Mouse (Mus musculus): Measurements from ENCODE around the gene Sphk2. TPM values are rescaled to one million over a fixed set of nuclear protein-coding genes. Genes with fewer than 3 reads are reported as not detected.
A peak's percentile ranks its signal among the peaks of the same experiment; 100 is the strongest.

Sphk2 gene
- polyA plus RNA-seq, 1 experiment from 2014 or later: 18.9 TPM

GRCm38 (mm10) chr7:45709677-45710355, 8.0 kb downstream of the Sphk2 start:
- Histone ChIP-seq H3K4me3 (ENCODE audit: low read length) (no peak overlapping the region), H3K9me3 (replicated peaks; ENCODE audit: control insufficient read depth, low read length) (no peaks in the 10 kb centered on the region), H3K9ac (ENCODE audit: low read length) (no peak overlapping the region), H3K27ac (ENCODE audit: low read length) (no peak overlapping the region), H3K36me3 (ENCODE audit: control insufficient read depth, insufficient read depth) (peaks cover 24% of the 10 kb centered on the region), H3K27me3 (ENCODE audit: control insufficient read depth, insufficient read depth, low read length) (no peaks in the 10 kb centered on the region), H3K4me2 (ENCODE audit: low read depth, low read length) (no peak overlapping the region), H3K4me1 (ENCODE audit: control insufficient read depth, insufficient read depth, low read length) (peaks cover 38% of the 10 kb centered on the region)
- 68% methylated on average over 14 of the region's 14 CpGs for WGBS
- no peak for ATAC-seq (replicated peaks; ENCODE audit: extremely low read depth, insufficient read depth, low FRiP score)

DNA sequence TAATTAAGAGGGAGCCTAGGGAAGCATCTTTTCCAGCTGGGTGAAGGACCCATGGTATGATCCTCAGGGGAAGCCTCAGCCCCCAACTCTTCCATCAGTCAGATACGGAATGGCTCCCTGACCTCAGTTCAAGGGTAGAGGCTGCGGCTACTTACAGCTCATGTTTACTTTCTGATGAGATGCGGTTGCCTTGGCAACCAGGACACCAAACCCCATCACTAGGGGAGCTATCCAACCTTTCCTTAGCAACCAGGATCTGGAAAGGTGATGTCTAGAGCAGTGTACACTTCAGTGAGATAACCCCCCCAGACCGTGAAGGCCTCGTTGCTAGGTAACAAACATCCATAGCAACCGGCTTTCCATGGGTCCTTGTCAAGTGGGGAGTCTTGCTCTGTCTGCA, 8.8 kb downstream of the Sphk2 start:
- 44% methylated on average over 6 of the region's 6 CpGs for WGBS
- Histone ChIP-seq H3K27me3 (ENCODE audit: control insufficient read depth, insufficient read depth, low read length) (no peaks in the 10 kb centered on the region), H3K4me3 (ENCODE audit: low read length) (no peak overlapping the region), H3K27ac (ENCODE audit: low read length) (no peak overlapping the region), H3K4me2 (ENCODE audit: low read depth, low read length) (no peak overlapping the region), H3K9ac (ENCODE audit: low read length) (no peak overlapping the region), H3K4me1 (ENCODE audit: control insufficient read depth, insufficient read depth, low read length) (peaks cover 33% of the 10 kb centered on the region), H3K36me3 (ENCODE audit: control insufficient read depth, insufficient read depth) (peaks cover 24% of the 10 kb centered on the region), H3K9me3 (replicated peaks; ENCODE audit: control insufficient read depth, low read length) (no peaks in the 10 kb centered on the region)
- ATAC-seq (replicated peaks; ENCODE audit: extremely low read depth, insufficient read depth, low FRiP score): no peak

GRCm38 (mm10) chr7:45708221-45708761, 9.5 kb downstream of the Sphk2 start:
- no peak overlapping the region for H3K9ac ChIP-seq (ENCODE audit: low read length)
- H3K27ac ChIP-seq (ENCODE audit: low read length): no peak overlapping the region
- peak overlapping the region; percentile 99 for H3K4me2 ChIP-seq (ENCODE audit: low read depth, low read length)
- WGBS: 43% methylated on average over 13 of the region's 13 CpGs
- peak overlapping the region; percentile 76 for H3K4me3 ChIP-seq (ENCODE audit: low read length)
- H3K4me1 ChIP-seq (ENCODE audit: control insufficient read depth, insufficient read depth, low read length): peaks cover 37% of the 10 kb centered on the region
- ATAC-seq (replicated peaks; ENCODE audit: extremely low read depth, insufficient read depth, low FRiP score): no peak
- H3K27me3 ChIP-seq (ENCODE audit: control insufficient read depth, insufficient read depth, low read length): no peaks in the 10 kb centered on the region
- peaks cover 22% of the 10 kb centered on the region for H3K36me3 ChIP-seq (ENCODE audit: control insufficient read depth, insufficient read depth)
- H3K9me3 ChIP-seq (replicated peaks; ENCODE audit: control insufficient read depth, low read length): no peaks in the 10 kb centered on the region

GRCm38 (mm10) chr7:45707375-45707967, 10.3 kb downstream of the Sphk2 start:
- ATAC-seq (replicated peaks; ENCODE audit: extremely low read depth, insufficient read depth, low FRiP score): peak; percentile 28
- WGBS: under 1% methylated on average over 27 of the region's 27 CpGs
- Histone ChIP-seq H3K27me3 (ENCODE audit: control insufficient read depth, insufficient read depth, low read length) (no peaks in the 10 kb centered on the region), H3K9me3 (replicated peaks; ENCODE audit: control insufficient read depth, low read length) (no peaks in the 10 kb centered on the region), H3K4me2 (ENCODE audit: low read depth, low read length) (peak overlapping the region; percentile 99), H3K4me1 (ENCODE audit: control insufficient read depth, insufficient read depth, low read length) (peaks cover 37% of the 10 kb centered on the region), H3K9ac (ENCODE audit: low read length) (peak overlapping the region; percentile 64), H3K4me3 (ENCODE audit: low read length) (peak overlapping the region; percentile 76), H3K36me3 (ENCODE audit: control insufficient read depth, insufficient read depth) (peaks cover 14% of the 10 kb centered on the region), H3K27ac (ENCODE audit: low read length) (peak overlapping the region; percentile 95)

- H3K4me1 ChIP-seq (ENCODE audit: control insufficient read depth, insufficient read depth, low read length): peaks cover 37% of the 10 kb centered on the region
- H3K4me3 ChIP-seq (ENCODE audit: low read length): peak overlapping the region; percentile 76
- H3K36me3 ChIP-seq (ENCODE audit: control insufficient read depth, insufficient read depth): peaks cover 13% of the 10 kb centered on the region
- peak; percentile 11 for ATAC-seq (replicated peaks; ENCODE audit: extremely low read depth, insufficient read depth, low FRiP score)
- 1% methylated on average over 43 of the region's 45 CpGs for WGBS
- H3K9ac ChIP-seq (ENCODE audit: low read length): peak overlapping the region; percentile 91
- no peaks in the 10 kb centered on the region for H3K27me3 ChIP-seq (ENCODE audit: control insufficient read depth, insufficient read depth, low read length)
- H3K27ac ChIP-seq (ENCODE audit: low read length): peak overlapping the region; percentile 95
- H3K9me3 ChIP-seq (replicated peaks; ENCODE audit: control insufficient read depth, low read length): no peaks in the 10 kb centered on the region
- H3K4me2 ChIP-seq (ENCODE audit: low read depth, low read length): peak overlapping the region; percentile 99
Observed at GRCm38 (mm10) chr7:45706721-45707241, 11.0 kb downstream of the Sphk2 start.

GRCm38 (mm10) chr7:45705873-45706281, 11.9 kb downstream of the Sphk2 start:
- H3K9me3 ChIP-seq (replicated peaks; ENCODE audit: control insufficient read depth, low read length): no peaks in the 10 kb centered on the region
- H3K4me2 ChIP-seq (ENCODE audit: low read depth, low read length): peak overlapping the region; percentile 99
- peak overlapping the region; percentile 91 for H3K9ac ChIP-seq (ENCODE audit: low read length)
- WGBS: 2% methylated on average over 7 of the region's 7 CpGs
- ATAC-seq (replicated peaks; ENCODE audit: extremely low read depth, insufficient read depth, low FRiP score): peak; percentile 20; the same call in 1 of the 2 replicates
- peak overlapping the region; percentile 76 for H3K4me3 ChIP-seq (ENCODE audit: low read length)
- peaks cover 6% of the 10 kb centered on the region for H3K36me3 ChIP-seq (ENCODE audit: control insufficient read depth, insufficient read depth)
- H3K4me1 ChIP-seq (ENCODE audit: control insufficient read depth, insufficient read depth, low read length): peaks cover 41% of the 10 kb centered on the region
- H3K27ac ChIP-seq (ENCODE audit: low read length): peak overlapping the region; percentile 95
- H3K27me3 ChIP-seq (ENCODE audit: control insufficient read depth, insufficient read depth, low read length): no peaks in the 10 kb centered on the region; the same call in 1 of the 2 replicates

DNA sequence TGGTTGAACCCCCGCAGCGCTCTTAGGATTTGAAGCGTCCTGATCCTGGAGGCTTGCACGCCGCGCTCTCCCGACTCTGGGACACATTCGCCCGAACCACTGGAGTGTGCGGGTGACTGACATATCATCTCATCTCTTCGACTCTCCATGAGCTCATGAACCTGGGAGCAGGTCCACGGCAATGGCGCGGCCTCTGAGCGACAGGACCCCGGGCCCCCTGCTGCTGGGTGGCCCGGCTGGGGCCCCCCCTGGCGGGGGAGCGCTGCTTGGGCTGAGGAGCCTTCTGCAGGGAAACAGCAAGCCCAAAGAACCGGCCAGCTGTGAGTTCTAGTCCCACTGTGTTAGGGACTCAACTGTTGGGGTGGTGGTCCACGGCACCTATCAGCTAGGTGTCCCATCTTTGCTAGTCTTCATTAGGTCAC, 12.3 kb downstream of the Sphk2 start:
- Histone ChIP-seq H3K27ac (ENCODE audit: low read length) (peak overlapping the region; percentile 95), H3K27me3 (ENCODE audit: control insufficient read depth, insufficient read depth, low read length) (peaks cover 2% of the 10 kb centered on the region), H3K9ac (ENCODE audit: low read length) (peak overlapping the region; percentile 91), H3K4me3 (ENCODE audit: low read length) (peak overlapping the region; percentile 76), H3K36me3 (ENCODE audit: control insufficient read depth, insufficient read depth) (peaks cover 1% of the 10 kb centered on the region), H3K4me2 (ENCODE audit: low read depth, low read length) (peak overlapping the region; percentile 99), H3K4me1 (ENCODE audit: control insufficient read depth, insufficient read depth, low read length) (peaks cover 41% of the 10 kb centered on the region), H3K9me3 (replicated peaks; ENCODE audit: control insufficient read depth, low read length) (no peaks in the 10 kb centered on the region)
- WGBS: under 1% methylated on average over 21 of the region's 21 CpGs
- ATAC-seq (replicated peaks; ENCODE audit: extremely low read depth, insufficient read depth, low FRiP score): no peak

DNA sequence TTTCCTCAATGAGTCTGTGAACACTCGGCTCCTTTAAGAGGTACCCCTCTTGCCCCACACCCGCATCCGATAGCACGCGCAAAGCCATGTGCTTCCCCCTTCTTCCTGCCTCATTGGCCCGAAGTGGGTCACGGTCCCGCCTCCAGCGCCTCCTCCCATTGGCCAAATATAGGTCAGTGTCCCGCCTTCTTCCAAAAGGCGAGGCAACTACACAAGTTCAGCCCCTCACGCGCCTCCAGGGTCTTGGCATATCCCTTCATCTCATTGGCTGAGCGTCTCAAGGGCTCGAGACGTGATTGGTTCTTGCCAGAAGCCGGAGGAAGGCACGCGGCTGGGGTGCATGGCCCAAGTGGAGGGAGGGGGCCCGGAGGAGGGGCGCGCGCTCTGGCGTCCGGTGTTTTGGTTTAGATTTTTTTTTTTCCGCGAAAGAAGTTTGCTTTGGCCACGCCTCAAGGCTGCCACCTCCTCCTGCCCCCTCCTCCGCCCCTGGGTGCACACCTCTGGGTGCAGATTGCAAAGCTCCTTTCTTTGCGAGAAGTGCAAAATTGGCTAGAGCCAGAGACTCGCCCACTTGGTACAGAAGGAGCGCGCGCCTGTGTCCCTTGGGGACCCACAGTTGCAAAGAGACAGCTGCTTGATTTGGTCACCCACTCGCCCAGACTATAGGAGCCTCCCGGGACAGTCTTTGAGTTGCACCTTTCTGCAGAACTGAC, 12.9 kb downstream of the Sphk2 start, which contains the start of gene Dbp:
TSS of gene Dbp (plus strand) at position 359 of the 713 bp plus-strand sequence.
- peaks cover 47% of the 10 kb centered on the region for H3K4me1 ChIP-seq (ENCODE audit: control insufficient read depth, insufficient read depth, low read length)
- peak within 1 kb of the TSS; percentile 95 for H3K27ac ChIP-seq (ENCODE audit: low read length)
- peak within 1 kb of the TSS; percentile 99 for H3K4me2 ChIP-seq (ENCODE audit: low read depth, low read length)
- H3K27me3 ChIP-seq (ENCODE audit: control insufficient read depth, insufficient read depth, low read length): peaks cover 6% of the 10 kb centered on the region
- ATAC-seq (replicated peaks; ENCODE audit: extremely low read depth, insufficient read depth, low FRiP score): peak; percentile 85
- H3K4me3 ChIP-seq (ENCODE audit: low read length): peak within 1 kb of the TSS; percentile 76
- H3K36me3 ChIP-seq (ENCODE audit: control insufficient read depth, insufficient read depth): no peaks in the 10 kb centered on the region; the same call in 1 of the 2 replicates
- under 1% methylated on average over 36 of the region's 36 CpGs for WGBS
- H3K9me3 ChIP-seq (replicated peaks; ENCODE audit: control insufficient read depth, low read length): no peaks in the 10 kb centered on the region
- peak within 1 kb of the TSS; percentile 91 for H3K9ac ChIP-seq (ENCODE audit: low read length)

Measured in heart, embryonic 16.5 days (tissue).